7 mouse cellular contexts compared by ENCODE assay signal in the genomic region with DNA sequence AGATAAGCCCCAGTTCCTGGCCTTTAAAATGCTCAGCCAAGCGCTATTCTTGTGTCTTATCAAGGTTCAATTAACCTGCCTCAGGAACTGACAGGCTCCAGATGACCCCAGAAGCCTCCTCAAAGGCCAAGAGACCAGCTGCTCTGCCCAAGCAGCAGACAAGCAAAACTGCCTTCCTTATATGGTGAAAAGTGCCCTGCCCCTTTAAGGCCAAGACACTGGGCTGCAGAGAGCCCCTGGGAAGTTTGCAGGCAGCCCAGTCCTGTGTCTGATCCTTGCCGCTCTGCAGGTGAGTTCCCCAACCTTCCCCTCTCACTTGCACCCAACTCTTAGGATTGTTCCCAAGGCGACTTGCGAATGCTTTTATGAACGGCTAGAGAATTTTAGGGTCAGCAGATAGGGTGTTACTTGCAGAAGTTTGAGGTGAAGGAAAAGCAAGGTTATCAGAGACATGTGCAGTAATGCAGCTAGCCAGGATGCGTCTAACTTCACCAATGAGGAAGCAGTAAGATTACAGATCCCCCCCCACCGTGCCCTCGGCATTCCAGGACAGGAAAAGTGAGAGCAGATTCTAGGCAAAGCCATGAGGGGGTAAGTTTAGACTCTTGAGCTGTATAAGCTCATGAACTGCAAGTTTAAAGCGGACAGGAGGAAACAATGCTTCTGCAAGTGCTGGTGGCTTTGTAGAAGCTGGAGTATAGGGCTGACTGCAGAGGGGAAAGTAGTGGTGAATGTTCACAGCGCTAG.
DNase-seq lines count a peak whose midpoint lies in the region; ATAC-seq and TF ChIP-seq lines count a peak whose summit lies in the region.

No protein-coding gene starts in this region.

- no peaks in the 10 kb centered on the region for H3K9me3 ChIP-seq in forebrain, postnatal 0 days (ENCODE audit: low read length)
- no peaks in the 10 kb centered on the region for H3K9me3 ChIP-seq in intestine, postnatal 0 days (ENCODE audit: control insufficient read depth)
- no peaks in the 10 kb centered on the region for H3K9me3 ChIP-seq in midbrain, embryonic 11.5 days (ENCODE audit: control insufficient read depth, low read length)

- H3K9ac ChIP-seq in forebrain, postnatal 0 days, result no peak overlapping the region
- no peak overlapping the region for H3K9ac ChIP-seq in intestine, postnatal 0 days (ENCODE audit: low read depth, low read length)
- H3K9ac ChIP-seq in midbrain, embryonic 11.5 days (ENCODE audit: low read length), result peak overlapping the region; percentile 24; the same call in 1 of the 2 replicates

- H3K36me3 ChIP-seq in forebrain, postnatal 0 days (ENCODE audit: insufficient read depth), result no peaks in the 10 kb centered on the region
- no peaks in the 10 kb centered on the region for H3K36me3 ChIP-seq in intestine, postnatal 0 days (ENCODE audit: control insufficient read depth, insufficient read depth)
- H3K36me3 ChIP-seq in midbrain, embryonic 11.5 days (ENCODE audit: control insufficient read depth, insufficient read depth, low read length), result no peaks in the 10 kb centered on the region

- no peak for ATAC-seq in forebrain, postnatal 0 days
- ATAC-seq in intestine, postnatal 0 days, result peak; percentile 53; the same call in 1 of the 2 replicates
- ATAC-seq in midbrain, embryonic 11.5 days (ENCODE audit: low FRiP score), result no peak
- no peak for ATAC-seq in monocyte, adult 5-6 weeks (replicated peaks; ENCODE audit: insufficient number of reproducible peaks, low FRiP score, low TSS enrichment, poor library complexity, severe bottlenecking)

- 0 out of 2 replicates have a peak overlapping the region, but pooled peaks have one; percentile 1 for H3K4me2 ChIP-seq in forebrain, postnatal 0 days (ENCODE audit: low read depth)
- peak overlapping the region; percentile 51 for H3K4me2 ChIP-seq in intestine, postnatal 0 days (replicated peaks; ENCODE audit: low read depth)
- peak overlapping the region; percentile 31 for H3K4me2 ChIP-seq in midbrain, embryonic 11.5 days

- TF ChIP-seq CTCF in forebrain, postnatal 0 days (IDR thresholded peaks at IDR 0.05; ENCODE audit: low read depth), result no peak
- no peak for TF ChIP-seq CTCF in intestine, postnatal 0 days (IDR thresholded peaks at IDR 0.05; ENCODE audit: low read depth)

- H3K4me1 ChIP-seq in forebrain, postnatal 0 days (ENCODE audit: insufficient read depth), result no peaks in the 10 kb centered on the region
- H3K4me1 ChIP-seq in intestine, postnatal 0 days (replicated peaks; ENCODE audit: control insufficient read depth, insufficient read depth, low read length), result no peaks in the 10 kb centered on the region
- H3K4me1 ChIP-seq in midbrain, embryonic 11.5 days (ENCODE audit: control insufficient read depth, insufficient read depth, low read length), result peaks cover 9% of the 10 kb centered on the region

- H3K27ac ChIP-seq in forebrain, postnatal 0 days (ENCODE audit: low read depth, low read length), result no peak overlapping the region
- no peak overlapping the region for H3K27ac ChIP-seq in intestine, postnatal 0 days (ENCODE audit: low read depth, low read length)
- no peak overlapping the region for H3K27ac ChIP-seq in midbrain, embryonic 11.5 days (ENCODE audit: low read depth, low read length)

- 18% methylated on average over 10 of the region's 10 CpGs for WGBS in forebrain, postnatal 0 days
- 3% methylated on average over 10 of the region's 10 CpGs for WGBS in intestine, postnatal 0 days
- 2% methylated on average over 10 of the region's 10 CpGs for WGBS in midbrain, embryonic 11.5 days

- no peaks in the 10 kb centered on the region for H3K27me3 ChIP-seq in forebrain, postnatal 0 days (ENCODE audit: insufficient read depth, low read length)
- no peaks in the 10 kb centered on the region for H3K27me3 ChIP-seq in intestine, postnatal 0 days (replicated peaks; ENCODE audit: control insufficient read depth, insufficient read depth, low read length)
- no peaks in the 10 kb centered on the region for H3K27me3 ChIP-seq in midbrain, embryonic 11.5 days (ENCODE audit: control insufficient read depth, insufficient read depth, low read length)

- peak; percentile 67 for DNase-seq in embryo, embryonic 11 days
- DNase-seq in forebrain, postnatal 0 days, result no peak
- no peak for DNase-seq in midbrain, embryonic 11.5 days (ENCODE audit: low spot score, missing footprints)
- DNase-seq in cerebellum, postnatal 14 days, result no peak
- DNase-seq in layer of hippocampus, adult 9-10 months (ENCODE audit: low spot score), result no peak

- no peak overlapping the region for H3K4me3 ChIP-seq in forebrain, postnatal 0 days (ENCODE audit: low read depth, low read length)
- peak overlapping the region; percentile 19 for H3K4me3 ChIP-seq in intestine, postnatal 0 days (ENCODE audit: low read depth, low read length)
- H3K4me3 ChIP-seq in midbrain, embryonic 11.5 days (ENCODE audit: low read depth, low read length), result peak overlapping the region; percentile 10; the same call in 1 of the 2 replicates

Comparison
In these comparisons a context has a peak if more than half of its experiments do, and no peak if none do; other contexts are left out.
1. H3K4me2 ChIP-seq: peak in every context shown above with its lines; median percentile 51 in intestine, postnatal 0 days; 31 in midbrain, embryonic 11.5 days; 1 in forebrain, postnatal 0 days.